Mouse (Mus musculus): ENCODE measurements around the gene Cldnd2. TPM values are rescaled to one million over a fixed set of nuclear protein-coding genes. Genes with fewer than 3 reads are reported as not detected.

The Cldnd2 gene
- polyA plus RNA-seq, 1 experiment from 2014 or later = not detected

GRCm38 (mm10) chr7:43422995-43423617 lies 17.5 kb upstream of the Cldnd2 start:
- H3K27me3 ChIP-seq (ENCODE audit: control insufficient read depth, insufficient read depth, low read length) = no peaks in the 10 kb centered on the region
- no peak overlapping the region for H3K4me3 ChIP-seq (replicated peaks; ENCODE audit: low read length)
- H3K9ac ChIP-seq (ENCODE audit: low read length) = no peak overlapping the region
- ATAC-seq (ENCODE audit: insufficient read depth, low FRiP score) = peak; percentile 87
- H3K4me1 ChIP-seq (ENCODE audit: control insufficient read depth, insufficient read depth, low read length) = no peaks in the 10 kb centered on the region
- H3K9me3 ChIP-seq (replicated peaks; ENCODE audit: control insufficient read depth, low read length) = no peaks in the 10 kb centered on the region
- H3K4me2 ChIP-seq (ENCODE audit: low read depth, low read length) = peak overlapping the region; percentile 5; the same call in 1 of the 2 replicates
- H3K27ac ChIP-seq (ENCODE audit: low read length) = no peak overlapping the region
- H3K36me3 ChIP-seq (ENCODE audit: control insufficient read depth, insufficient read depth, low read length) = no peaks in the 10 kb centered on the region
- 13% methylated on average over 11 of the region's 11 CpGs for WGBS

GRCm38 (mm10) chr7:43423991-43424625 lies 16.5 kb upstream of the Cldnd2 start:
- Histone ChIP-seq H3K4me2 (ENCODE audit: low read depth, low read length) (no peak overlapping the region), H3K9ac (ENCODE audit: low read length) (no peak overlapping the region), H3K27ac (ENCODE audit: low read length) (no peak overlapping the region), H3K9me3 (replicated peaks; ENCODE audit: control insufficient read depth, low read length) (no peaks in the 10 kb centered on the region), H3K4me3 (replicated peaks; ENCODE audit: low read length) (no peak overlapping the region), H3K27me3 (ENCODE audit: control insufficient read depth, insufficient read depth, low read length) (no peaks in the 10 kb centered on the region), H3K4me1 (ENCODE audit: control insufficient read depth, insufficient read depth, low read length) (no peaks in the 10 kb centered on the region), H3K36me3 (ENCODE audit: control insufficient read depth, insufficient read depth, low read length) (no peaks in the 10 kb centered on the region)
- 62% methylated on average over 3 of the region's 3 CpGs for WGBS
- ATAC-seq (ENCODE audit: insufficient read depth, low FRiP score) = no peak

- 74% methylated on average over 8 of the region's 8 CpGs for WGBS
- ATAC-seq (ENCODE audit: insufficient read depth, low FRiP score) = no peak
- Histone ChIP-seq H3K4me2 (ENCODE audit: low read depth, low read length) (no peak within 1 kb of the TSS), H3K4me1 (ENCODE audit: control insufficient read depth, insufficient read depth, low read length) (no peaks in the 10 kb centered on the region), H3K27ac (ENCODE audit: low read length) (no peak within 1 kb of the TSS), H3K36me3 (ENCODE audit: control insufficient read depth, insufficient read depth, low read length) (no peaks in the 10 kb centered on the region), H3K9me3 (replicated peaks; ENCODE audit: control insufficient read depth, low read length) (no peaks in the 10 kb centered on the region), H3K9ac (ENCODE audit: low read length) (no peak within 1 kb of the TSS), H3K4me3 (replicated peaks; ENCODE audit: low read length) (no peak within 1 kb of the TSS), H3K27me3 (ENCODE audit: control insufficient read depth, insufficient read depth, low read length) (no peaks in the 10 kb centered on the region)
These were observed 13.2 kb upstream of the Cldnd2 start, which contains the start of gene Lim2 for GRCm38 (mm10) chr7:43427406-43427805. TSS of gene Lim2 (plus strand) at chr7:43427670.

- no peaks in the 10 kb centered on the region for H3K27me3 ChIP-seq (ENCODE audit: control insufficient read depth, insufficient read depth, low read length)
- H3K27ac ChIP-seq (ENCODE audit: low read length) = no peak overlapping the region
- 38% methylated on average over 4 of the region's 4 CpGs for WGBS
- no peak overlapping the region for H3K9ac ChIP-seq (ENCODE audit: low read length)
- peak; percentile 37; the same call in 1 of the 2 replicates for ATAC-seq (ENCODE audit: insufficient read depth, low FRiP score)
- no peaks in the 10 kb centered on the region for H3K4me1 ChIP-seq (ENCODE audit: control insufficient read depth, insufficient read depth, low read length)
- H3K4me2 ChIP-seq (ENCODE audit: low read depth, low read length) = no peak overlapping the region
- no peaks in the 10 kb centered on the region for H3K9me3 ChIP-seq (replicated peaks; ENCODE audit: control insufficient read depth, low read length)
- no peaks in the 10 kb centered on the region for H3K36me3 ChIP-seq (ENCODE audit: control insufficient read depth, insufficient read depth, low read length)
- H3K4me3 ChIP-seq (replicated peaks; ENCODE audit: low read length) = no peak overlapping the region
These were observed 11.1 kb upstream of the Cldnd2 start for GRCm38 (mm10) chr7:43429500-43429899.

GRCm38 (mm10) chr7:43432891-43433290 lies 7.7 kb upstream of the Cldnd2 start:
- WGBS = 71% methylated on average over 4 of the region's 4 CpGs
- no peaks in the 10 kb centered on the region for H3K36me3 ChIP-seq (ENCODE audit: control insufficient read depth, insufficient read depth, low read length)
- H3K4me2 ChIP-seq (ENCODE audit: low read depth, low read length) = no peak overlapping the region
- H3K4me1 ChIP-seq (ENCODE audit: control insufficient read depth, insufficient read depth, low read length) = no peaks in the 10 kb centered on the region
- H3K27me3 ChIP-seq (ENCODE audit: control insufficient read depth, insufficient read depth, low read length) = no peaks in the 10 kb centered on the region
- no peak overlapping the region for H3K9ac ChIP-seq (ENCODE audit: low read length)
- no peak overlapping the region for H3K27ac ChIP-seq (ENCODE audit: low read length)
- H3K9me3 ChIP-seq (replicated peaks; ENCODE audit: control insufficient read depth, low read length) = no peaks in the 10 kb centered on the region
- no peak for ATAC-seq (ENCODE audit: insufficient read depth, low FRiP score)
- H3K4me3 ChIP-seq (replicated peaks; ENCODE audit: low read length) = no peak overlapping the region

- no peak overlapping the region for H3K9ac ChIP-seq (ENCODE audit: low read length)
- 86% methylated on average over 5 of the region's 5 CpGs for WGBS
- no peaks in the 10 kb centered on the region for H3K9me3 ChIP-seq (replicated peaks; ENCODE audit: control insufficient read depth, low read length)
- no peaks in the 10 kb centered on the region for H3K36me3 ChIP-seq (ENCODE audit: control insufficient read depth, insufficient read depth, low read length)
- H3K4me3 ChIP-seq (replicated peaks; ENCODE audit: low read length) = no peak overlapping the region
- no peak overlapping the region for H3K4me2 ChIP-seq (ENCODE audit: low read depth, low read length)
- H3K4me1 ChIP-seq (ENCODE audit: control insufficient read depth, insufficient read depth, low read length) = no peaks in the 10 kb centered on the region
- no peak for ATAC-seq (ENCODE audit: insufficient read depth, low FRiP score)
- H3K27me3 ChIP-seq (ENCODE audit: control insufficient read depth, insufficient read depth, low read length) = no peaks in the 10 kb centered on the region
- no peak overlapping the region for H3K27ac ChIP-seq (ENCODE audit: low read length)
These were observed 5.9 kb upstream of the Cldnd2 start for GRCm38 (mm10) chr7:43434676-43435075.

GRCm38 (mm10) chr7:43436341-43437255 lies 4.0 kb upstream of the Cldnd2 start, which contains the start of gene Nkg7:
TSS of gene Nkg7 (plus strand) at chr7:43437073.
- no peak within 1 kb of the TSS for H3K27ac ChIP-seq (ENCODE audit: low read length)
- H3K9me3 ChIP-seq (replicated peaks; ENCODE audit: control insufficient read depth, low read length) = no peaks in the 10 kb centered on the region
- H3K4me2 ChIP-seq (ENCODE audit: low read depth, low read length) = no peak within 1 kb of the TSS
- H3K4me3 ChIP-seq (replicated peaks; ENCODE audit: low read length) = no peak within 1 kb of the TSS
- H3K9ac ChIP-seq (ENCODE audit: low read length) = no peak within 1 kb of the TSS
- WGBS = 67% methylated on average over 10 of the region's 10 CpGs
- no peaks in the 10 kb centered on the region for H3K36me3 ChIP-seq (ENCODE audit: control insufficient read depth, insufficient read depth, low read length)
- ATAC-seq (ENCODE audit: insufficient read depth, low FRiP score) = no peak
- no peaks in the 10 kb centered on the region for H3K4me1 ChIP-seq (ENCODE audit: control insufficient read depth, insufficient read depth, low read length)
- H3K27me3 ChIP-seq (ENCODE audit: control insufficient read depth, insufficient read depth, low read length) = no peaks in the 10 kb centered on the region

- Histone ChIP-seq H3K9ac (ENCODE audit: low read length) (no peak overlapping the region), H3K4me3 (replicated peaks; ENCODE audit: low read length) (no peak overlapping the region), H3K27me3 (ENCODE audit: control insufficient read depth, insufficient read depth, low read length) (no peaks in the 10 kb centered on the region), H3K4me1 (ENCODE audit: control insufficient read depth, insufficient read depth, low read length) (peaks cover 6% of the 10 kb centered on the region), H3K4me2 (ENCODE audit: low read depth, low read length) (no peak overlapping the region), H3K27ac (ENCODE audit: low read length) (no peak overlapping the region), H3K36me3 (ENCODE audit: control insufficient read depth, insufficient read depth, low read length) (no peaks in the 10 kb centered on the region), H3K9me3 (replicated peaks; ENCODE audit: control insufficient read depth, low read length) (no peaks in the 10 kb centered on the region)
- 82% methylated on average over 4 of the region's 4 CpGs for WGBS
- ATAC-seq (ENCODE audit: insufficient read depth, low FRiP score) = no peak
These were observed 2.0 kb upstream of the Cldnd2 start for GRCm38 (mm10) chr7:43438611-43439010.

- no peaks in the 10 kb centered on the region for H3K9me3 ChIP-seq (replicated peaks; ENCODE audit: control insufficient read depth, low read length)
- H3K9ac ChIP-seq (ENCODE audit: low read length) = no peak overlapping the region
- no peak for ATAC-seq (ENCODE audit: insufficient read depth, low FRiP score)
- WGBS = 77% methylated on average over 3 of the region's 3 CpGs
- no peaks in the 10 kb centered on the region for H3K27me3 ChIP-seq (ENCODE audit: control insufficient read depth, insufficient read depth, low read length)
- H3K4me1 ChIP-seq (ENCODE audit: control insufficient read depth, insufficient read depth, low read length) = peaks cover 14% of the 10 kb centered on the region
- no peak overlapping the region for H3K4me2 ChIP-seq (ENCODE audit: low read depth, low read length)
- H3K27ac ChIP-seq (ENCODE audit: low read length) = no peak overlapping the region
- H3K4me3 ChIP-seq (replicated peaks; ENCODE audit: low read length) = no peak overlapping the region
- H3K36me3 ChIP-seq (ENCODE audit: control insufficient read depth, insufficient read depth, low read length) = no peaks in the 10 kb centered on the region
These were observed 489 bp downstream of the Cldnd2 start for GRCm38 (mm10) chr7:43441071-43441470.

All from stomach, embryonic 16.5 days (tissue).